Mouse (Mus musculus) intestine, embryonic 15.5 days (tissue): Measurements from ENCODE around the gene 4930432M17Rik. TPM values are rescaled to one million over a fixed set of nuclear protein-coding genes. Genes with fewer than 3 reads are reported as not detected.

Experiments used
- ATAC-seq: fragments of 200-750 bp; cut with Nextera tagmentation; 2 replicates; pipeline ENCODE4 v1.8.0; 2017; ENCODE audit warnings: moderate TSS enrichment, moderate library complexity
- H3K27ac ChIP-seq: fragments of 300-500 bp; sonication (generic); 2 replicates; pipeline ENCODE4 v1.5.1; 2015; ENCODE audit warnings: mild to moderate bottlenecking, inconsistent platforms
- H3K27me3 ChIP-seq: fragments of 300-500 bp; sonication (generic); replicated peaks from 2 replicates; pipeline ENCODE4 v1.6.1; 2015; ENCODE audit warnings: inconsistent platforms
- H3K36me3 ChIP-seq: fragments of 300-500 bp; sonication (generic); 2 replicates; pipeline ENCODE4 v1.6.1; 2015; ENCODE audit warnings: inconsistent platforms
- H3K4me1 ChIP-seq: fragments of 300-500 bp; sonication (generic); replicated peaks from 2 replicates; pipeline ENCODE4 v1.6.1; 2015; ENCODE audit warnings: inconsistent platforms
- H3K4me2 ChIP-seq: fragments of 300-500 bp; sonication (generic); replicated peaks from 2 replicates; pipeline ENCODE4 v1.6.1; 2015; ENCODE audit warnings: mild to moderate bottlenecking, inconsistent platforms
- H3K4me3 ChIP-seq: fragments of 300-500 bp; sonication (generic); replicated peaks from 2 replicates; pipeline ENCODE4 v1.5.1; 2015; ENCODE audit warnings: inconsistent platforms
- H3K9ac ChIP-seq: fragments of 300-500 bp; sonication (generic); 2 replicates; pipeline ENCODE4 v1.6.1; 2015; ENCODE audit warnings: inconsistent platforms
- H3K9me3 ChIP-seq: fragments of 300-500 bp; sonication (generic); 2 replicates; pipeline ENCODE4 v1.6.1; 2016; ENCODE audit warnings: inconsistent platforms
- WGBS: fragments of 180-500 bp; shearing (Covaris S2); methylation state at CpG from one replicate; pipeline ENCODE4 v1.1.7; 2015; 5-methylcytosine and 5-hydroxymethylcytosine counted together
- polyA plus RNA-seq: library from polyadenylated mRNA; unstranded; fragments of >200 nt; fragmentation: Nextera tagmentation; extraction: Ambion mirVana; gene quantifications from 2 replicates; pipeline ENCODE4 v1.2.1, GENCODE M21; 2015

4930432M17Rik gene
- polyA plus RNA-seq, 1 experiment from 2014 or later, result not detected

DNA sequence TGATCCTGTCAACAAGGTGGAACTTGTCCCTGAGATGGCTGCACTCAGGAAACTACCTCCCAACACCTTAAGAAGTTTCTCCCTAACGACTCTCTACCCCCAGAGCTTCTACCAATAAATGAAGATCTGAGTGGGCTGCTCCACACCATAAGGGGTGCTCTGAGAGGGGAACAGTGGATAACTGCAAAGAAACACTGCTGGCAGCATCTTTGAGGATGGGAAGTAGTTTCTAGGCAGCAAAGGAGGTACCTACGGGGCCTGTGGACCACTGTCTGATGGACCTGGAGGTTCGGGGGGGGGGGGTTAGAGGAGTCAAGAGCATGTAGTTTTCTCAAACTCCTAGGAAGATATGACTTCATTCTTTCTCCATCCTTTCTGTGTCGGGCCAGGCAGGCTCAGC, 28.8 kb downstream of the 4930432M17Rik start:
- WGBS, result 76% methylated on average over 4 of the region's 4 CpGs
- Histone ChIP-seq H3K36me3 (no peaks in the 10 kb centered on the region), H3K4me3 (no peak overlapping the region)

DNA sequence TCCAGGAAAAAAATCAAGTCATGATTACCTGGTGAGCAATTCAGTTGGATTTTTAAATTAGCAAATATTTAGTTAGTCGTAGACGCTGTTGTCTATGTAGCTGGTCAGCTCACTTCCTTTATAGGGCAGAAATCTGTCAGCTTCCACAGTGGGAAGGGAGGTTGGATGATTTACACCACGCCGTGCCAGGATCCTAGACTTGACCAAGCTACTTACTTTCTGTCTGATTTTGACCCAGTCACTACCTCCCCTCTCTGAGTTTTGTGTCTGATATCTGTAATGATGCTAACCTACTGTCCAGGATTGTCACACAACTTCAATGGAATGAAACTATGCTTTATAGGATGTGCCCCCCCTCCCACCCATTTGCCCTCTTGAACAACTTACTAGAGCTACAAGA, 29.3 kb downstream of the 4930432M17Rik start:
- Histone ChIP-seq H3K4me1 (no peaks in the 10 kb centered on the region), H3K36me3 (no peaks in the 10 kb centered on the region), H3K27me3 (peaks cover 3% of the 10 kb centered on the region), H3K9me3 (no peaks in the 10 kb centered on the region), H3K9ac (no peak overlapping the region), H3K4me2 (no peak overlapping the region), H3K27ac (no peak overlapping the region), H3K4me3 (no peak overlapping the region)
- ATAC-seq, result no peak
- WGBS, result 73% methylated on average over 4 of the region's 4 CpGs

More for the DNA sequence above, 28.8 kb downstream of the 4930432M17Rik start:
- ATAC-seq, result no peak
- H3K4me1 ChIP-seq, result no peaks in the 10 kb centered on the region
- no peak overlapping the region for H3K9ac ChIP-seq
- H3K4me2 ChIP-seq, result no peak overlapping the region
- H3K9me3 ChIP-seq, result no peaks in the 10 kb centered on the region
- peaks cover 3% of the 10 kb centered on the region for H3K27me3 ChIP-seq
- H3K27ac ChIP-seq, result no peak overlapping the region

DNA sequence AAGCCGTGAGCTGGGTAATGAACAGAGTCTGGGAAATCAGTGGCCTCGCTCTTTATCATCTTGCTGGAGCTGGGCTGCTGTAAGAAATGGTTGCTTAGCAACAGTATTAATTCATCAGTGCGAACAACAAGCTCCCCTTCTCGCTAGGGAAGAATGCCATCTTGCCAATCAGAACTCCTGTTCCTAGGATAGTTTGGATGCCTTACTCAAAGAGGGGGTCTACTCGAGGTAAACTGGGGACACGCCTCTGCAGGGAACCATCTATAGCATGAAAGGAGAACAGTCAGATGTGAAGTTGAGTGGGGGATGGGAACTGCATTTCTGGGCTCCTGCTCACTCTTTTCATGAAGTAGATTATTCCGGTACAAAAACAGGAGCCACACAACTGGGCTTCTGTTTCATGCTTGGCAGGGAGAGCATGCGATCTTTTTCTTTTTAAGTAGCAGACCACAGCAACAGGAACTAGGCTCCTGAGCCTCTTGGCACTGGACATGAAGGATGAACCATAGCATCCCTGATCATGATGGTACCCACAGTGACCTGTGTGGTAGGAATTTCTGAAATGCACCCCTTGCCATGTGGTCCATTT, 29.9 kb downstream of the 4930432M17Rik start:
- no peak overlapping the region for H3K4me3 ChIP-seq
- no peak overlapping the region for H3K9ac ChIP-seq
- H3K9me3 ChIP-seq, result no peaks in the 10 kb centered on the region
- H3K27ac ChIP-seq, result no peak overlapping the region
- no peaks in the 10 kb centered on the region for H3K4me1 ChIP-seq
- no peak overlapping the region for H3K4me2 ChIP-seq
- no peaks in the 10 kb centered on the region for H3K36me3 ChIP-seq
- 45% methylated on average over 8 of the region's 8 CpGs for WGBS
- peak; percentile 43; the same call in 1 of the 2 replicates for ATAC-seq
- peaks cover 3% of the 10 kb centered on the region for H3K27me3 ChIP-seq

DNA sequence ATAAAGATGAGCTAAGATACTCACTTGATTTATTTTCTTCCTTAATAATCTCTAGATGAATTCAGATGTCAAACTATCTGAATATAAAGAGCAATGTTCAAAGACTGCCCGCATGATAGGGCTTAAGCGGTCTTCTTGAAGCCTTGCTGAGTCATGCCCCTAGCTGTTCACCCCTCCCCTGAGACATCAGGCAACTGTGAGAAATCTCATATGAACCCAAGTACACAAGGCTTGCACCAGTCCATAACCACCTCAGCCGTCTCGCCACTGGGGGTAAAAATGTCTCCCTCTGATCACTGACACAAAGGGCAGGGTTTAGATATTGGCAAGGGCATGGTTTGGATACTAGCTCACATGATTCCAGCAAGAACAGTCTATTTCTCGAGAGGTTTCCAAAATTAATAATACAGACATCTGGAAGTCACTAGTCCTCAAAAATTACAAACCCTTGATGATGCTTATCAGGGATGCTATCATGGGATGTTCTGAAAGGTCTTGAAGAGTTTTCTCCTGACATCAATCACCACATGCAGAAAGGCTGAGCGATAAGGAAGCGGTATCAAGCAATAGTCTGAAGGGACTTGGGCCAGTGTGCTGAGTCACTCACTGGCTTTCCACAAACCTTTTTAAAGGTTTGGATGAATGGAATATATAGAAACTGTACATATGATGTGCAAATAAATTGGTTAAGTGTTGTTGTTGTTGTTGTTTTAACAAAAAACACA, 32.8 kb downstream of the 4930432M17Rik start:
- 84% methylated on average over 7 of the region's 7 CpGs for WGBS

DNA sequence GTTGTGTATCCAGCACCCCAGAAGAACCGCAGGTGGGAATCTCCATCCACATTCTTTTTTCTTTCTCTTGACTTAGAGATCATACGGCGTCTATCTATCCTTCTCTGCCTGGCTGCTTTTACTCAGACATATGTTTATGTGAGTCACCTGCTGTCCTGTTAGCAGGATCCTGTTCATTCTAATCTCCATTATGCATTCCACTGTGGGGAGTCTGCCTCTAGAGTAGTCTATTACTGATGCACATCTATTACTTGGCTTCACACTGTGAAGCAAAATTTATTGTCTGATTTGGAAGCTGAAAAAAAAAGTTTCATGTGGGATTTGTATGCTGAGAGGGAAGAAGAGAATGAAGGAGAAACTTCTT, 33.3 kb downstream of the 4930432M17Rik start:
- 58% methylated on average over 3 of the region's 3 CpGs for WGBS
- Histone ChIP-seq H3K9me3 (no peaks in the 10 kb centered on the region), H3K4me1 (0 out of 2 replicates have a peak, but pooled peaks cover 2% of the 10 kb centered on the region), H3K9ac (no peak overlapping the region), H3K27me3 (peaks cover 3% of the 10 kb centered on the region), H3K27ac (no peak overlapping the region), H3K4me3 (no peak overlapping the region), H3K36me3 (no peaks in the 10 kb centered on the region), H3K4me2 (no peak overlapping the region)
- no peak for ATAC-seq

More for the DNA sequence above, 32.8 kb downstream of the 4930432M17Rik start:
- Histone ChIP-seq H3K27me3 (peaks cover 3% of the 10 kb centered on the region), H3K27ac (no peak overlapping the region), H3K4me3 (no peak overlapping the region), H3K9ac (no peak overlapping the region), H3K4me2 (no peak overlapping the region), H3K9me3 (no peaks in the 10 kb centered on the region), H3K4me1 (0 out of 2 replicates have a peak, but pooled peaks cover 2% of the 10 kb centered on the region), H3K36me3 (no peaks in the 10 kb centered on the region)
- ATAC-seq, result no peak

DNA sequence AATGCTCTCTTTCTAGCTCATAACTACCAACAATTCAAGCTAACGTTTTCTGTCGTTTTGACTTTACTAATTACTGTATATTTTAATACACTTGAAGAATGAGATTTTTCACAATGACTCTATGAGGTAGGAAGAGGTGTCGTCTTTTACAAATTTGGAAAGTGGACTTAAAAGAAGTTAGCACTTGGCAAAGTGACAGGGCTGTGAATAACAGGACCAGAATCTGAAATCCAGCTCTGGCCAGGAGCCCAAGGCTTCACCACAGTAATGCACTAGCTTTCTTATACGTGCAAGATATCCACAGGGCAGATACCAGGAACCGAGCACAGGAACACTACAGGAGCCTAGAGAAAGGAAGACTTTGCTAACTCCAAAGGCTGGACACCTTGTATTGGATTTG, 35.5 kb downstream of the 4930432M17Rik start:
- 0 out of 2 replicates have a peak, but pooled peaks cover 2% of the 10 kb centered on the region for H3K4me1 ChIP-seq
- H3K9me3 ChIP-seq, result no peaks in the 10 kb centered on the region
- H3K27me3 ChIP-seq, result peaks cover 8% of the 10 kb centered on the region; the same call in 1 of the 2 replicates
- ATAC-seq, result no peak
- no peak overlapping the region for H3K4me2 ChIP-seq
- H3K4me3 ChIP-seq, result no peak overlapping the region
- no peak overlapping the region for H3K9ac ChIP-seq
- H3K36me3 ChIP-seq, result no peaks in the 10 kb centered on the region
- H3K27ac ChIP-seq, result no peak overlapping the region
- 52% methylated on average over 5 of the region's 5 CpGs for WGBS

DNA sequence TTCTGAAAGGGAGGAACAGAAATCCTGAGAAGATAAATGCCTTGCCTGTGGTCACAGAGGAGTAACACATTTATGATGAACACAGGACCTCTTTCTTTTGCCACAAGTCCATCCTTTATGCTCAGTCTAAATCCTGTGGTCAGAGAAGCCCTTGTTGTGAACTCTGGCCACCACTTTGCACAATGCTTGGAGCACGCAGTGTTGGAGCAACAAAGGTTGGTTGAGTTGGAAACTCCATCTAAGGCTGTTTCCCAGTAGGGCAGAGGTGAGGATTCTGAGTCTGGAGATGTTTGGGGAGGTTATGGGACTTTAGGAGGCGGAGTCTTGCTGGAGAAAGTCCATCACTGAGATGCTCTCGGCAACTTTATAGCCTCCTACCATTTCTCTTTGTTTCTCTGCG, 36.5 kb downstream of the 4930432M17Rik start:
- no peak overlapping the region for H3K4me2 ChIP-seq
- peaks cover 8% of the 10 kb centered on the region; the same call in 1 of the 2 replicates for H3K27me3 ChIP-seq
- no peaks in the 10 kb centered on the region for H3K36me3 ChIP-seq
- no peak overlapping the region for H3K9ac ChIP-seq
- WGBS, result 85% methylated on average over 4 of the region's 4 CpGs
- no peaks in the 10 kb centered on the region for H3K9me3 ChIP-seq
- H3K4me3 ChIP-seq, result no peak overlapping the region
- no peak overlapping the region for H3K27ac ChIP-seq
- ATAC-seq, result no peak
- H3K4me1 ChIP-seq, result 0 out of 2 replicates have a peak, but pooled peaks cover 2% of the 10 kb centered on the region

DNA sequence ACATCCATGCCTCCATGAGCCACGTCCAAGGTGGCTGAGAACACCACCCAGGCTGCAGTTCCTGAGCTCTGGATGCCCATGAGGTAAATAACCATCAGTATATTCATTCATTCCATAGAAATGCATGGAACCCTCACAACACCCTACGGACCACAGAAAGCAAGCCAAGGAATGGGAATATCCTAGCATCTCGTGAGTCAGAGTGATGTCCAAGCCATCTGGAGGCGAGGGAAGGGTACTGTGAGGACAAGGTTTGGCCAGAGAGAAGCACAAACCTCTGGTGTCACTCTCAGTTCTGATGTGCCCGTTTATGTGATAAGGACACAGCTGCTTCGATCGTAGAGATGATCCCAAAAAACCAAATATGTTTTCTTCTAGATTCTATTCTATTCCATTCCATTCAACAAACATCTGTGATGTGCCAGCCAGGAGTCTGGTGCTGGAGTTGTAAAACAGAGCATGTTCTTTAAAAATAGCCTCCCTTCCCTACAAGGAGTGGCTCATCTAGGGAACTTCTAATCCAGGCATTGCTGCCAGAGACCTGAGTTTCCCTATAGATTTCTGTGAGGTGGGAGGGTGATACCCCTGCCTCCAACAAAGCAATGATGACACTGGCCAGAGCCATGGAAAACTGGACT, 40.5 kb downstream of the 4930432M17Rik start:
- Histone ChIP-seq H3K27ac (no peak overlapping the region), H3K9me3 (no peaks in the 10 kb centered on the region), H3K27me3 (peaks cover 9% of the 10 kb centered on the region), H3K4me3 (no peak overlapping the region), H3K4me1 (peaks cover 7% of the 10 kb centered on the region; the same call in 1 of the 2 replicates), H3K36me3 (no peaks in the 10 kb centered on the region), H3K4me2 (no peak overlapping the region), H3K9ac (no peak overlapping the region)
- ATAC-seq, result no peak
- 86% methylated on average over 7 of the region's 7 CpGs for WGBS

DNA sequence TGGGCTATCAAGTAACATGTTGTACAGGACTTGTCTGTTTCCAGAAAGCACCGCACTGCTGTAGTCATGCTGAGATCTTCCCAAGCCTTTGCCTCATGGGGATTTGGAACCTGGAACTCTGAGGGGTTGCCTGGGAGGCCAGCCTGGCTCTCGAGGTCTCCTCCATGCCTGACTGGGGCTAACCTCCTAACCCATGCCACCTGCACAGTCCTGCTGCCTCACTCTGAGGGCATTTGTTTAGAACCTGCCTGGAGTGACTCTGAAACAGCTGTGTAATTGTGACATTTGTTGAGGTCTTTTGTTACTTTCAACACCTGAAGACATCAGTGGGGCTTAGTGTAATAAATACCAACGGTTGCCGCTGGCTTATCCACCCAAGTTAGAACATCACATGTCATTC, 41.7 kb downstream of the 4930432M17Rik start:
- Histone ChIP-seq H3K4me2 (no peak overlapping the region), H3K27me3 (peaks cover 14% of the 10 kb centered on the region), H3K9me3 (no peaks in the 10 kb centered on the region), H3K9ac (no peak overlapping the region), H3K36me3 (no peaks in the 10 kb centered on the region), H3K4me1 (peaks cover 5% of the 10 kb centered on the region; the same call in 1 of the 2 replicates), H3K27ac (no peak overlapping the region), H3K4me3 (no peak overlapping the region)
- ATAC-seq, result no peak
- WGBS, result 50% methylated on average over 4 of the region's 4 CpGs

DNA sequence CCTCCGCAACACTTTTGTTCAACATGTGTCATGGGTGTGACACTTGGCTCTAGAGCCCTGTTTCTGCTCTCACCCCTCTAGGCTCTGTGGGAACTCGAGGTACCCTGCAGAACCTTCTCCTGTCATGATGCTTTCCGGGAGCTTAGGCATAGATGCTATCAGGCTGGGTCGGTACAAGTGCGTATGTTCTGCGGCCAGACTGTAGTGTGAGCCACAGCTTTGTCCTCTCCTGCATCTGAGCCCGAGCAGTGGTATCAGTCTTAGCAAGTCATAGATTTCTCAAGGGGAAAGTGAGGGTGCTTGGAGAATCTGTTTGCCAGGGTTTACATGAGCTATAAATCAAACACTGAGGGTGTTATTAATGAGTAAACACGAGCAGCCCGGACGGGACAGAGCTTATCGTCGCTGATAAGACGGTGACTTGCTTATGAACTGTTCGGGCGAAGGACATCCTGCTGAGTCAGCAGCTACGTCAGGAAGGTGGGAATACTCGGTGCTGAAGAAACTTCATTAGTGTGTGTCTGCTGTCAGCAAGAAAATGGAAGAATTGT, 42.7 kb downstream of the 4930432M17Rik start:
- ATAC-seq, result peak; percentile 86
- WGBS, result 27% methylated on average over 17 of the region's 17 CpGs
- Histone ChIP-seq H3K36me3 (no peaks in the 10 kb centered on the region), H3K9me3 (no peaks in the 10 kb centered on the region), H3K4me3 (no peak overlapping the region), H3K9ac (no peak overlapping the region), H3K4me1 (peaks cover 5% of the 10 kb centered on the region; the same call in 1 of the 2 replicates), H3K4me2 (no peak overlapping the region), H3K27me3 (peaks cover 16% of the 10 kb centered on the region), H3K27ac (no peak overlapping the region)

DNA sequence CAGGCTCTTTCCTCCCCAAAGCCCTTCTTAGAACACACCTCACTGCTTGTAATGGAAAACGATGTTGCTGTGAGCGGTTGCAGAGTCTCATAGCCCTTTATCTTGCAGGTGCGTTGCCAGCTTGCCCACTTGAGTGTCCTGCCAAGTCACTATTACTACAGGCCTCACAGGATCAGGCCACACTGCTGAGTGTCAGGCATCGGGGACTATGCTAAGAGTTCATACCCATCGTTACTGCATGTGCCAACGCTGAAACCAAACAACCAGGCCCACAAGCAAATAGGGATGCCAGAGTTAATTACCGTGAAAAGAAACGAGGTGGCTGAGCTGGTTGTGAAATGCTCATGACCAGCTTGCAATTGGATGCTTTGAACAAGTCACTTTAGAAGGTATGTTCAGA, 43.3 kb downstream of the 4930432M17Rik start:
- Histone ChIP-seq H3K9me3 (no peaks in the 10 kb centered on the region), H3K9ac (no peak overlapping the region), H3K36me3 (no peaks in the 10 kb centered on the region), H3K4me3 (no peak overlapping the region), H3K4me2 (no peak overlapping the region), H3K27me3 (peaks cover 17% of the 10 kb centered on the region), H3K4me1 (peaks cover 5% of the 10 kb centered on the region; the same call in 1 of the 2 replicates), H3K27ac (no peak overlapping the region)
- no peak for ATAC-seq
- 64% methylated on average over 8 of the region's 8 CpGs for WGBS

DNA sequence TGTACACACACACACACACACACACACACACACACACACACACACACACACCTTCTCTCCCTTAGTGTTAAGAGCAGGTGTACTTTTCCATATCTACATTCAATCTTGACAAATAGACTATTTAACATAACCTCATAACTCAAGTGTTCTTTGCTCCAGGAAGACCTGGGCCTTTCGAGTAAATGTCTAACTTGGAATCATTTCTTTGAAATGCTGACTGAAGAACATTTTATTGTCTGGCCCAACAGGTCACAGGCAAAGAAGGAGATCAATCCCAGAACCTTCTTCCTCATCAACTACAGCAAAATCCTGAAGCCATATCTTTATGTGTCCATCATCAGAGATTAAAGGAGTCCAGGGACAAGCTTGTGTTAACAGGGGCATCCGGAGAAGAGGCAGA, 43.9 kb downstream of the 4930432M17Rik start:
- Histone ChIP-seq H3K27me3 (peaks cover 17% of the 10 kb centered on the region), H3K4me2 (no peak overlapping the region), H3K27ac (no peak overlapping the region), H3K9me3 (no peaks in the 10 kb centered on the region), H3K36me3 (no peaks in the 10 kb centered on the region), H3K4me1 (peaks cover 5% of the 10 kb centered on the region; the same call in 1 of the 2 replicates), H3K4me3 (no peak overlapping the region), H3K9ac (no peak overlapping the region)
- ATAC-seq, result no peak
- 56% methylated on average over 2 of the region's 2 CpGs for WGBS
